Mouse (Mus musculus): ENCODE measurements around the gene Hs1bp3. TPM values are rescaled to one million over a fixed set of nuclear protein-coding genes. Genes with fewer than 3 reads are reported as not detected.

Gene Hs1bp3
- polyA plus RNA-seq, 1 experiment: 21.8 TPM

GRCm38 (mm10) chr12:8338491-8338890, 25.3 kb downstream of the Hs1bp3 start:
- Histone ChIP-seq H3ac (ENCODE audit: control insufficient read depth, insufficient read length, low read depth) (no peak overlapping the region), H3K36me3 (ENCODE audit: control insufficient read depth, insufficient read depth) (peaks cover 53% of the 10 kb centered on the region), H3K27me3 (ENCODE audit: control insufficient read depth, insufficient read depth, insufficient read length) (no peaks in the 10 kb centered on the region), H3K4me3 (ENCODE audit: insufficient read depth, poor library complexity, severe bottlenecking) (no peak overlapping the region), H3K79me3 (ENCODE audit: low read depth) (no peaks in the 10 kb centered on the region), H3K79me2 (ENCODE audit: control insufficient read depth, insufficient read depth) (no peaks in the 10 kb centered on the region)
- TF ChIP-seq MYOG (IDR thresholded peaks at IDR 0.05; ENCODE audit: control insufficient read depth, extremely low read depth, insufficient read length) (no peak), CEBPB (IDR thresholded peaks at IDR 0.05; ENCODE audit: low read depth) (no peak)

- H3ac ChIP-seq (ENCODE audit: control insufficient read depth, insufficient read length, low read depth): no peak overlapping the region
- peaks cover 53% of the 10 kb centered on the region for H3K36me3 ChIP-seq (ENCODE audit: control insufficient read depth, insufficient read depth)
- TF ChIP-seq FOSL1 (IDR thresholded peaks at IDR 0.05; ENCODE audit: insufficient read depth, low read length, poor library complexity, severe bottlenecking): no peak
- no peak for TF ChIP-seq USF1 (IDR thresholded peaks at IDR 0.05; ENCODE audit: low read depth)
- no peak for TF ChIP-seq MYOG (IDR thresholded peaks at IDR 0.05; ENCODE audit: control insufficient read depth, extremely low read depth, insufficient read length)
- no peak for TF ChIP-seq CEBPB (IDR thresholded peaks at IDR 0.05; ENCODE audit: low read depth)
- no peaks in the 10 kb centered on the region for H3K27me3 ChIP-seq (ENCODE audit: control insufficient read depth, insufficient read depth, insufficient read length)
- no peaks in the 10 kb centered on the region for H3K79me2 ChIP-seq (ENCODE audit: control insufficient read depth, insufficient read depth)
- H3K79me3 ChIP-seq (ENCODE audit: low read depth): no peaks in the 10 kb centered on the region
- no peak overlapping the region for H3K4me3 ChIP-seq (ENCODE audit: insufficient read depth, poor library complexity, severe bottlenecking)
Observed at GRCm38 (mm10) chr12:8338918-8339317, 25.7 kb downstream of the Hs1bp3 start.

DNA sequence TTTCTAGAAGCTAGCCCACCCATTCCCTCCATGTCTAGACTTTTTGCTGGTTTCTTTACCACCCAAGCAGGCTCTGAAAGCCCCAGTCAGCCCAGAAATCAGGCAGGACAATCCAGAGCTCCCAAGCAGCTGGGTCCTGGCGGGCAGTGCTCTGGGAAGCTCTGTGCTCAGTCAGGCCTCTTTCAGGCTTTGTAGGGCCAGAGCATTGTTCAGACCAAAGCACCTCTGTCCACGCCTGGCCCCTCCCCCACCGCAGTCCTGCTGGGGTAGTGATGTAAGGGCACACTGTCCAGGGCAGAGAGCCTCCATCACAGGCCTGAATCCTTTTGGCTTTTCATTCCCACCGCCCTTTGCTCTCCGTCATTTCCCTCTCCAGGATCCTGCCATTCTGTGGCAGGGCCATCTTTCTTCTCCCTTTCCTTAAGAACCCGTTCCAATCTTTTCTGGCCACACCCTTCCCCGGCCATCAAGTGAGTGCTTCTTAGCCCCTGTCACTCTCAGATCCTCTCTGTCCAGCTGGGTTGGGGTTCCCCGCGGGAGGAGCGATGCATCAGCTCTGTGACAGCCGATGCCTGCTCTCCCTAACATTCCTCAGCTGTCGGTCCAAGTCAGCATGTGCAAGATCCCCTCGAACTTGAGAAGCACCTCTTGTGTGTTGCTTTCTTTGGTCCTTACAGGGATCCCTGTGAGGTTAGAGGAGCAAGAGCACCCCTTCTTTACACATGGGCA, 26.5 kb downstream of the Hs1bp3 start:
- no peaks in the 10 kb centered on the region for H3K79me3 ChIP-seq (ENCODE audit: low read depth)
- H3ac ChIP-seq (ENCODE audit: control insufficient read depth, insufficient read length, low read depth): no peak overlapping the region
- no peaks in the 10 kb centered on the region for H3K79me2 ChIP-seq (ENCODE audit: control insufficient read depth, insufficient read depth)
- TF ChIP-seq MYOG (IDR thresholded peaks at IDR 0.05; ENCODE audit: control insufficient read depth, extremely low read depth, insufficient read length) (no peak), FOSL1 (IDR thresholded peaks at IDR 0.05; ENCODE audit: insufficient read depth, low read length, poor library complexity, severe bottlenecking) (no peak), CTCF (IDR thresholded peaks at IDR 0.05; ENCODE audit: control insufficient read depth, insufficient read depth, insufficient read length) (no peak), CEBPB (IDR thresholded peaks at IDR 0.05; ENCODE audit: low read depth) (no peak), MAX (IDR thresholded peaks at IDR 0.05) (no peak), MYOD1 (IDR thresholded peaks at IDR 0.05; ENCODE audit: control insufficient read depth, insufficient read length, low read depth) (no peak), USF1 (IDR thresholded peaks at IDR 0.05; ENCODE audit: low read depth) (no peak)
- H3K4me3 ChIP-seq (ENCODE audit: insufficient read depth, poor library complexity, severe bottlenecking): no peak overlapping the region
- peaks cover 53% of the 10 kb centered on the region for H3K36me3 ChIP-seq (ENCODE audit: control insufficient read depth, insufficient read depth)
- H3K27me3 ChIP-seq (ENCODE audit: control insufficient read depth, insufficient read depth, insufficient read length): no peaks in the 10 kb centered on the region

- no peak overlapping the region for H3ac ChIP-seq (ENCODE audit: control insufficient read depth, insufficient read length, low read depth)
- TF ChIP-seq CEBPB (IDR thresholded peaks at IDR 0.05; ENCODE audit: low read depth) (no peak), MYOD1 (IDR thresholded peaks at IDR 0.05; ENCODE audit: control insufficient read depth, insufficient read length, low read depth) (no peak), FOSL1 (IDR thresholded peaks at IDR 0.05; ENCODE audit: insufficient read depth, low read length, poor library complexity, severe bottlenecking) (no peak), MYOG (IDR thresholded peaks at IDR 0.05; ENCODE audit: control insufficient read depth, extremely low read depth, insufficient read length) (no peak), MAX (IDR thresholded peaks at IDR 0.05) (no peak), CTCF (IDR thresholded peaks at IDR 0.05; ENCODE audit: control insufficient read depth, insufficient read depth, insufficient read length) (no peak), USF1 (IDR thresholded peaks at IDR 0.05; ENCODE audit: low read depth) (no peak)
- no peaks in the 10 kb centered on the region for H3K79me3 ChIP-seq (ENCODE audit: low read depth)
- H3K27me3 ChIP-seq (ENCODE audit: control insufficient read depth, insufficient read depth, insufficient read length): no peaks in the 10 kb centered on the region
- no peak overlapping the region for H3K4me3 ChIP-seq (ENCODE audit: insufficient read depth, poor library complexity, severe bottlenecking)
- no peaks in the 10 kb centered on the region for H3K79me2 ChIP-seq (ENCODE audit: control insufficient read depth, insufficient read depth)
- H3K36me3 ChIP-seq (ENCODE audit: control insufficient read depth, insufficient read depth): peaks cover 45% of the 10 kb centered on the region
Observed at GRCm38 (mm10) chr12:8341008-8341407, 27.8 kb downstream of the Hs1bp3 start.

- TF ChIP-seq CEBPB (IDR thresholded peaks at IDR 0.05; ENCODE audit: low read depth) (no peak), USF1 (IDR thresholded peaks at IDR 0.05; ENCODE audit: low read depth) (no peak), MYOD1 (IDR thresholded peaks at IDR 0.05; ENCODE audit: control insufficient read depth, insufficient read length, low read depth) (no peak), MYOG (IDR thresholded peaks at IDR 0.05; ENCODE audit: control insufficient read depth, extremely low read depth, insufficient read length) (no peak), CTCF (IDR thresholded peaks at IDR 0.05; ENCODE audit: control insufficient read depth, insufficient read depth, insufficient read length) (no peak), FOSL1 (IDR thresholded peaks at IDR 0.05; ENCODE audit: insufficient read depth, low read length, poor library complexity, severe bottlenecking) (no peak), MAX (IDR thresholded peaks at IDR 0.05) (no peak)
- peaks cover 22% of the 10 kb centered on the region for H3K36me3 ChIP-seq (ENCODE audit: control insufficient read depth, insufficient read depth)
- H3K27me3 ChIP-seq (ENCODE audit: control insufficient read depth, insufficient read depth, insufficient read length): no peaks in the 10 kb centered on the region
- no peaks in the 10 kb centered on the region for H3K79me2 ChIP-seq (ENCODE audit: control insufficient read depth, insufficient read depth)
- no peaks in the 10 kb centered on the region for H3K79me3 ChIP-seq (ENCODE audit: low read depth)
- H3K4me3 ChIP-seq (ENCODE audit: insufficient read depth, poor library complexity, severe bottlenecking): no peak overlapping the region
- H3ac ChIP-seq (ENCODE audit: control insufficient read depth, insufficient read length, low read depth): no peak overlapping the region
Observed at GRCm38 (mm10) chr12:8343381-8343780, 30.1 kb downstream of the Hs1bp3 start.

GRCm38 (mm10) chr12:8344897-8345296, 31.7 kb downstream of the Hs1bp3 start:
- TF ChIP-seq MAX (IDR thresholded peaks at IDR 0.05) (no peak), CEBPB (IDR thresholded peaks at IDR 0.05; ENCODE audit: low read depth) (no peak), MYOD1 (IDR thresholded peaks at IDR 0.05; ENCODE audit: control insufficient read depth, insufficient read length, low read depth) (no peak), MYOG (IDR thresholded peaks at IDR 0.05; ENCODE audit: control insufficient read depth, extremely low read depth, insufficient read length) (no peak), FOSL1 (IDR thresholded peaks at IDR 0.05; ENCODE audit: insufficient read depth, low read length, poor library complexity, severe bottlenecking) (no peak), USF1 (IDR thresholded peaks at IDR 0.05; ENCODE audit: low read depth) (no peak), CTCF (IDR thresholded peaks at IDR 0.05; ENCODE audit: control insufficient read depth, insufficient read depth, insufficient read length) (no peak)
- H3K27me3 ChIP-seq (ENCODE audit: control insufficient read depth, insufficient read depth, insufficient read length): no peaks in the 10 kb centered on the region
- H3K36me3 ChIP-seq (ENCODE audit: control insufficient read depth, insufficient read depth): peaks cover 8% of the 10 kb centered on the region
- no peak overlapping the region for H3K4me3 ChIP-seq (ENCODE audit: insufficient read depth, poor library complexity, severe bottlenecking)
- no peaks in the 10 kb centered on the region for H3K79me3 ChIP-seq (ENCODE audit: low read depth)
- no peak overlapping the region for H3ac ChIP-seq (ENCODE audit: control insufficient read depth, insufficient read length, low read depth)
- H3K79me2 ChIP-seq (ENCODE audit: control insufficient read depth, insufficient read depth): no peaks in the 10 kb centered on the region
